Mouse (Mus musculus): ENCODE results near the gene Kif21a. TPM values are rescaled to one million over a fixed set of nuclear protein-coding genes. Genes with fewer than 3 reads are reported as not detected.
A peak's percentile ranks its signal among the peaks of the same experiment; 100 is the strongest.

Gene Kif21a
- polyA plus RNA-seq, 1 experiment from 2014 or later: 49.5 TPM

GRCm38 (mm10) chr15:90975914-90976313, 73.8 kb downstream of the Kif21a start:
- H3K9me3 ChIP-seq: no peaks in the 10 kb centered on the region
- H3K9ac ChIP-seq: no peak overlapping the region
- H3K36me3 ChIP-seq (replicated peaks): peaks cover 54% of the 10 kb centered on the region
- H3K27ac ChIP-seq: no peak overlapping the region
- 77% methylated on average over 5 of the region's 5 CpGs for WGBS
- peaks cover 18% of the 10 kb centered on the region for H3K4me1 ChIP-seq
- no peaks in the 10 kb centered on the region for H3K27me3 ChIP-seq
- no peak overlapping the region for H3K4me2 ChIP-seq
- no peak for ATAC-seq (ENCODE audit: low FRiP score)
- H3K4me3 ChIP-seq (replicated peaks): no peak overlapping the region

- 20% methylated on average over 13 of the region's 13 CpGs for WGBS
- H3K9me3 ChIP-seq: no peaks in the 10 kb centered on the region
- H3K4me2 ChIP-seq: no peak overlapping the region
- ATAC-seq (ENCODE audit: low FRiP score): peak; percentile 49; the same call in 1 of the 2 replicates
- no peak overlapping the region for H3K9ac ChIP-seq
- peak overlapping the region; percentile 42 for H3K27ac ChIP-seq
- H3K36me3 ChIP-seq (replicated peaks): peaks cover 51% of the 10 kb centered on the region
- H3K4me1 ChIP-seq: peaks cover 18% of the 10 kb centered on the region
- no peaks in the 10 kb centered on the region for H3K27me3 ChIP-seq
- no peak overlapping the region for H3K4me3 ChIP-seq (replicated peaks)
Measured at GRCm38 (mm10) chr15:90971914-90972767, 77.6 kb downstream of the Kif21a start.

GRCm38 (mm10) chr15:90963320-90963719, 86.4 kb downstream of the Kif21a start:
- Histone ChIP-seq H3K27ac (no peak overlapping the region), H3K27me3 (no peaks in the 10 kb centered on the region), H3K4me3 (replicated peaks) (no peak overlapping the region), H3K9ac (no peak overlapping the region), H3K9me3 (no peaks in the 10 kb centered on the region), H3K36me3 (replicated peaks) (peaks cover 54% of the 10 kb centered on the region), H3K4me1 (no peaks in the 10 kb centered on the region), H3K4me2 (no peak overlapping the region)
- no peak for ATAC-seq (ENCODE audit: low FRiP score)
- 73% methylated on average over 2 of the region's 2 CpGs for WGBS

- peaks cover 51% of the 10 kb centered on the region for H3K36me3 ChIP-seq (replicated peaks)
- no peak for ATAC-seq (ENCODE audit: low FRiP score)
- no peaks in the 10 kb centered on the region for H3K4me1 ChIP-seq
Measured at GRCm38 (mm10) chr15:90962548-90962947, 87.2 kb downstream of the Kif21a start.

GRCm38 (mm10) chr15:90960831-90961554, 88.8 kb downstream of the Kif21a start:
- Histone ChIP-seq H3K9me3 (no peaks in the 10 kb centered on the region), H3K27me3 (no peaks in the 10 kb centered on the region), H3K4me3 (replicated peaks) (no peak overlapping the region), H3K27ac (no peak overlapping the region), H3K4me1 (no peaks in the 10 kb centered on the region), H3K9ac (no peak overlapping the region), H3K4me2 (no peak overlapping the region), H3K36me3 (replicated peaks) (peaks cover 53% of the 10 kb centered on the region)
- WGBS: 90% methylated on average over 8 of the region's 8 CpGs
- no peak for ATAC-seq (ENCODE audit: low FRiP score)

More at GRCm38 (mm10) chr15:90962548-90962947, 87.2 kb downstream of the Kif21a start:
- Histone ChIP-seq H3K27me3 (no peaks in the 10 kb centered on the region), H3K9me3 (no peaks in the 10 kb centered on the region), H3K27ac (no peak overlapping the region), H3K9ac (no peak overlapping the region), H3K4me2 (no peak overlapping the region), H3K4me3 (replicated peaks) (no peak overlapping the region)
- 89% methylated on average over 4 of the region's 4 CpGs for WGBS

- peaks cover 52% of the 10 kb centered on the region for H3K36me3 ChIP-seq (replicated peaks)
- no peak overlapping the region for H3K4me2 ChIP-seq
- H3K4me1 ChIP-seq: no peaks in the 10 kb centered on the region
- H3K4me3 ChIP-seq (replicated peaks): no peak overlapping the region
- H3K27ac ChIP-seq: no peak overlapping the region
- no peaks in the 10 kb centered on the region for H3K27me3 ChIP-seq
- ATAC-seq (ENCODE audit: low FRiP score): no peak
- WGBS: 85% methylated on average over 6 of the region's 6 CpGs
- no peak overlapping the region for H3K9ac ChIP-seq
- no peaks in the 10 kb centered on the region for H3K9me3 ChIP-seq
Measured at GRCm38 (mm10) chr15:90951383-90951782, 98.4 kb downstream of the Kif21a start.

- H3K4me2 ChIP-seq: no peak overlapping the region
- peaks cover under 1% of the 10 kb centered on the region; the same call in 1 of the 2 replicates for H3K9me3 ChIP-seq
- no peak overlapping the region for H3K4me3 ChIP-seq (replicated peaks)
- ATAC-seq (ENCODE audit: low FRiP score): no peak
- 88% methylated on average over 1 of the region's 1 CpGs for WGBS
- no peaks in the 10 kb centered on the region for H3K4me1 ChIP-seq
- H3K27ac ChIP-seq: no peak overlapping the region
- no peaks in the 10 kb centered on the region for H3K27me3 ChIP-seq
- H3K36me3 ChIP-seq (replicated peaks): peaks cover 81% of the 10 kb centered on the region
- no peak overlapping the region for H3K9ac ChIP-seq
Measured at GRCm38 (mm10) chr15:90938469-90938868, 111.3 kb downstream of the Kif21a start.

GRCm38 (mm10) chr15:90935579-90935978, 114.2 kb downstream of the Kif21a start:
- Histone ChIP-seq H3K36me3 (replicated peaks) (peaks cover 64% of the 10 kb centered on the region), H3K4me3 (replicated peaks) (no peak overlapping the region), H3K27me3 (no peaks in the 10 kb centered on the region), H3K9me3 (no peaks in the 10 kb centered on the region), H3K27ac (no peak overlapping the region), H3K9ac (no peak overlapping the region), H3K4me1 (no peaks in the 10 kb centered on the region), H3K4me2 (no peak overlapping the region)
- WGBS: 89% methylated on average over 6 of the region's 6 CpGs
- no peak for ATAC-seq (ENCODE audit: low FRiP score)

GRCm38 (mm10) chr15:90931451-90931850, 118.3 kb downstream of the Kif21a start:
- 63% methylated on average over 5 of the region's 5 CpGs for WGBS
- no peak for ATAC-seq (ENCODE audit: low FRiP score)

GRCm38 (mm10) chr15:90929043-90929442, 120.7 kb downstream of the Kif21a start:
- WGBS: 40% methylated on average over 1 of the region's 1 CpGs
- no peak overlapping the region for H3K4me2 ChIP-seq
- H3K4me3 ChIP-seq (replicated peaks): no peak overlapping the region
- no peak overlapping the region for H3K9ac ChIP-seq
- H3K36me3 ChIP-seq (replicated peaks): peaks cover 11% of the 10 kb centered on the region; the same call in 1 of the 2 replicates
- no peaks in the 10 kb centered on the region for H3K9me3 ChIP-seq
- H3K4me1 ChIP-seq: no peaks in the 10 kb centered on the region
- no peak overlapping the region for H3K27ac ChIP-seq
- ATAC-seq (ENCODE audit: low FRiP score): no peak
- no peaks in the 10 kb centered on the region for H3K27me3 ChIP-seq

More at GRCm38 (mm10) chr15:90931451-90931850, 118.3 kb downstream of the Kif21a start:
- no peak overlapping the region for H3K4me3 ChIP-seq (replicated peaks)
- no peaks in the 10 kb centered on the region for H3K9me3 ChIP-seq
- no peaks in the 10 kb centered on the region for H3K4me1 ChIP-seq
- no peak overlapping the region for H3K4me2 ChIP-seq
- H3K36me3 ChIP-seq (replicated peaks): peaks cover 29% of the 10 kb centered on the region
- H3K27ac ChIP-seq: no peak overlapping the region
- H3K9ac ChIP-seq: no peak overlapping the region
- no peaks in the 10 kb centered on the region for H3K27me3 ChIP-seq

GRCm38 (mm10) chr15:90896480-90896879, 153.3 kb downstream of the Kif21a start:
- no peak overlapping the region for H3K27ac ChIP-seq
- no peak overlapping the region for H3K4me3 ChIP-seq (replicated peaks)
- H3K4me2 ChIP-seq: no peak overlapping the region
- H3K4me1 ChIP-seq: no peaks in the 10 kb centered on the region
- 89% methylated on average over 9 of the region's 9 CpGs for WGBS
- no peaks in the 10 kb centered on the region for H3K36me3 ChIP-seq (replicated peaks)
- H3K27me3 ChIP-seq: no peaks in the 10 kb centered on the region
- H3K9me3 ChIP-seq: no peaks in the 10 kb centered on the region
- ATAC-seq (ENCODE audit: low FRiP score): no peak
- H3K9ac ChIP-seq: no peak overlapping the region

- 74% methylated on average over 8 of the region's 8 CpGs for WGBS
- H3K4me2 ChIP-seq: no peak overlapping the region
- ATAC-seq (ENCODE audit: low FRiP score): no peak
- H3K4me1 ChIP-seq: no peaks in the 10 kb centered on the region
- no peaks in the 10 kb centered on the region for H3K27me3 ChIP-seq
- H3K27ac ChIP-seq: no peak overlapping the region
- no peaks in the 10 kb centered on the region for H3K9me3 ChIP-seq
- no peaks in the 10 kb centered on the region for H3K36me3 ChIP-seq (replicated peaks)
- H3K9ac ChIP-seq: no peak overlapping the region
- no peak overlapping the region for H3K4me3 ChIP-seq (replicated peaks)
Measured at GRCm38 (mm10) chr15:90887466-90887865, 162.3 kb downstream of the Kif21a start.

All from forebrain, embryonic 12.5 days (tissue).